Mouse (Mus musculus) limb, embryonic 14.5 days (tissue): ENCODE measurements around the gene Dab2. TPM values are rescaled to one million over a fixed set of nuclear protein-coding genes. Genes with fewer than 3 reads are reported as not detected.

ENCODE experiments used
- ATAC-seq: fragments of 200-750 bp; cut with Nextera tagmentation; 2 replicates; pipeline ENCODE4 v1.8.0; 2017; ENCODE audit warnings: low read depth, moderate number of reproducible peaks, moderate TSS enrichment; ENCODE audit not compliant: low FRiP score
- DNase-seq: peaks from one replicate; pipeline ENCODE4 v3.0.0-alpha.2; 2015; ENCODE audit warnings: low spot score
- H3K27ac ChIP-seq: fragments of 300-500 bp; sonication (generic); replicated peaks from 2 replicates; pipeline ENCODE4 v1.5.1; 2014; ENCODE audit warnings: low read depth, mild to moderate bottlenecking, low read length, moderate library complexity, mixed read lengths
- H3K27me3 ChIP-seq: fragments of 300-500 bp; sonication (generic); 2 replicates; pipeline ENCODE4 v1.6.1; 2014; ENCODE audit warnings: low read length, mixed read lengths; ENCODE audit not compliant: control insufficient read depth, insufficient read depth
- H3K36me3 ChIP-seq: fragments of 300-500 bp; sonication (generic); 2 replicates; pipeline ENCODE4 v1.6.1; 2014; ENCODE audit warnings: mild to moderate bottlenecking, low read length, moderate library complexity, mixed read lengths; ENCODE audit not compliant: control insufficient read depth, insufficient read depth
- H3K4me1 ChIP-seq: fragments of 300-500 bp; sonication (generic); 2 replicates; pipeline ENCODE4 v1.6.1; 2014; ENCODE audit warnings: antibody characterized with exemption, low read length, mixed read lengths; ENCODE audit not compliant: control insufficient read depth, insufficient read depth
- H3K4me2 ChIP-seq: fragments of 300-500 bp; sonication (generic); replicated peaks from 2 replicates; pipeline ENCODE4 v1.6.1; 2014; ENCODE audit warnings: low read depth, mild to moderate bottlenecking, low read length, moderate library complexity; ENCODE audit not compliant: severe bottlenecking
- H3K4me3 ChIP-seq: fragments of 300-500 bp; sonication (generic); replicated peaks from 2 replicates; pipeline ENCODE4 v1.5.1; 2014; ENCODE audit warnings: low read length
- H3K9ac ChIP-seq: fragments of 300-500 bp; sonication (generic); 2 replicates; pipeline ENCODE4 v1.6.1; 2014; ENCODE audit warnings: mild to moderate bottlenecking, low read depth, low read length, moderate library complexity; ENCODE audit not compliant: severe bottlenecking
- H3K9me3 ChIP-seq: fragments of 300-500 bp; sonication (generic); 2 replicates; pipeline ENCODE4 v1.6.1; 2016; ENCODE audit warnings: low read length; ENCODE audit not compliant: control insufficient read depth
- POLR2A ChIP-seq: fragments of 200-500 bp; IDR thresholded peaks from 2 replicates; pipeline ENCODE4 v1.8.0; 2012; ENCODE audit warnings: inconsistent platforms, mild to moderate bottlenecking, moderate library complexity, borderline replicate concordance; ENCODE audit not compliant: insufficient read depth, insufficient read length; ENCODE audit errors: extremely low read depth
- whole genome bisulfite sequencing: fragments of 180-500 bp; shearing (Covaris S2); extraction: QIAGEN DNeasy Blood & Tissue Kit; methylation state at CpG from one replicate; pipeline ENCODE4 v1.1.7; 2014; 5-methylcytosine and 5-hydroxymethylcytosine counted together
- polyA plus RNA-seq, 2 experiments: library from polyadenylated mRNA; depleted of rRNA in 1 of 2; stranded (reverse) in 1 of 2; unstranded in 1 of 2; fragments of >200 nt; fragmentation: Nextera tagmentation in 1 of 2; extraction: Ambion mirVana in 1 of 2; gene quantifications; 2 replicates each; pipeline versions ENCODE4 v1.2.1 to v1.2.3; 2012 to 2014

Gene Dab2
- polyA plus RNA-seq (2012; rRNA removed) (127 and 154 TPM in 2 replicates), polyA plus RNA-seq (2014; fragmentation: Nextera tagmentation; extraction: Ambion mirVana) (99.1 and 114 TPM in 2 replicates)

GRCm38 (mm10) chr15:6299554-6299953 lies at the start of gene Dab2:
Gene Dab2 (plus strand): TSS chr15:6299788.
- H3K4me1 ChIP-seq, result 0 out of 2 replicates have a peak, but pooled peaks cover 2% of the 10 kb centered on the region
- no peak for TF ChIP-seq POLR2A
- no peak for ATAC-seq
- no peak within 1 kb of the TSS for H3K27ac ChIP-seq
- no peak within 1 kb of the TSS for H3K9ac ChIP-seq
- H3K9me3 ChIP-seq, result no peaks in the 10 kb centered on the region
- no peak within 1 kb of the TSS for H3K4me3 ChIP-seq
- H3K4me2 ChIP-seq, result no peak within 1 kb of the TSS
- 90% methylated on average over 3 of the region's 3 CpGs for WGBS
- no peaks in the 10 kb centered on the region for H3K36me3 ChIP-seq
- DNase-seq, result no peak
- H3K27me3 ChIP-seq, result no peaks in the 10 kb centered on the region

GRCm38 (mm10) chr15:6253471-6253870 lies 46.1 kb upstream of the Dab2 start:
- H3K36me3 ChIP-seq, result no peaks in the 10 kb centered on the region
- H3K4me1 ChIP-seq, result no peaks in the 10 kb centered on the region
- no peaks in the 10 kb centered on the region for H3K27me3 ChIP-seq
- no peak for DNase-seq
- H3K4me3 ChIP-seq, result no peak overlapping the region
- 80% methylated on average over 2 of the region's 2 CpGs for WGBS
- H3K4me2 ChIP-seq, result no peak overlapping the region
- H3K27ac ChIP-seq, result no peak overlapping the region
- ATAC-seq, result no peak
- H3K9ac ChIP-seq, result no peak overlapping the region
- H3K9me3 ChIP-seq, result no peaks in the 10 kb centered on the region
- no peak for TF ChIP-seq POLR2A

GRCm38 (mm10) chr15:6254383-6254782 lies 45.2 kb upstream of the Dab2 start:
- TF ChIP-seq POLR2A, result no peak
- ATAC-seq, result no peak
- no peaks in the 10 kb centered on the region for H3K4me1 ChIP-seq
- H3K9ac ChIP-seq, result no peak overlapping the region
- H3K4me2 ChIP-seq, result no peak overlapping the region
- no peaks in the 10 kb centered on the region for H3K36me3 ChIP-seq
- H3K9me3 ChIP-seq, result no peaks in the 10 kb centered on the region
- no peak for DNase-seq
- H3K4me3 ChIP-seq, result no peak overlapping the region
- H3K27me3 ChIP-seq, result no peaks in the 10 kb centered on the region
- no peak overlapping the region for H3K27ac ChIP-seq
- 94% methylated on average over 2 of the region's 2 CpGs for WGBS

- no peak for ATAC-seq
- H3K4me3 ChIP-seq, result no peak overlapping the region
- H3K4me1 ChIP-seq, result peaks cover 4% of the 10 kb centered on the region; the same call in 1 of the 2 replicates
- H3K9me3 ChIP-seq, result no peaks in the 10 kb centered on the region
- WGBS, result 76% methylated on average over 2 of the region's 2 CpGs
- no peaks in the 10 kb centered on the region for H3K36me3 ChIP-seq
- no peak overlapping the region for H3K27ac ChIP-seq
- DNase-seq, result no peak
- TF ChIP-seq POLR2A, result no peak
- H3K9ac ChIP-seq, result no peak overlapping the region
- no peak overlapping the region for H3K4me2 ChIP-seq
- no peaks in the 10 kb centered on the region for H3K27me3 ChIP-seq
These were observed 42.5 kb upstream of the Dab2 start for GRCm38 (mm10) chr15:6257049-6257448.

DNA sequence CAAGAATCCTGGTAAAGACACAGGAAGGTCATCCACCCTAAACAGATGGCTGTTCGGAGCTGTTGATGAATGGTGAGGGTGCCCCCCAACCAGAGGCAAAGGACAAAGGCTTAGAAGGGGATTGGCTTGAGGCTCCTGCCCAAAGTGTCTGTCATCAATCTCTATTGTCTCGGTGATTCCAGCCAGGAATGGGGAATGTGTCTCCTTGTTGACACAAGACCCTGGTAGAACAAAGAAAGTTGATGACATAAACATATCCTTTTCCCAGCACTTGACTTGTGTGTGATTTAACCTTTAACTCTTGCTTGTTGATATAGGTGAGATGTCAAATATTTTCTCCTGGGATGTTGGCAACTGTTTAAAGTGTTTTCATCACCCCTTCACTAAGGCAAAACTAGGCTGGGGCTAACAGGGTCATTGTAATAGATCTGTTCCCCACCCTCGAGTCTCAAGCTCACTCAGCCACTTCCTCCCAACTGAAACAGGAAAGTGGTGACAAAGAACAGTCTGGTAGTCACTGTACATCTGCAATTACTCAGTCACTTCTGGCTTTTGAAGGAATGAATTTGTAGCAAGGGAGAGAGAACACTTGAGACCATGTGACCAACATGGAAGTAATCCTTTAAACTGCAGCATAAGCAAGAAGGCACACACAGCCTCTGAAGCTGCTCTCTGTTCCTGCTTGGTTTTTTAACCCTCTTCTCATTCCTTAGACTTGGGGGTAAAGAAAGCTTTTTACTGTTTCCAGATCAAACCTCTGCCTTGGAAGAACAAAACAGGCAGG lies 39.4 kb upstream of the Dab2 start:
- Histone ChIP-seq H3K4me3 (no peak overlapping the region), H3K9me3 (no peaks in the 10 kb centered on the region), H3K4me2 (no peak overlapping the region), H3K4me1 (peaks cover 4% of the 10 kb centered on the region; the same call in 1 of the 2 replicates), H3K9ac (no peak overlapping the region), H3K36me3 (no peaks in the 10 kb centered on the region), H3K27me3 (no peaks in the 10 kb centered on the region), H3K27ac (no peak overlapping the region)
- WGBS, result 30% methylated on average over 3 of the region's 3 CpGs
- no peak for TF ChIP-seq POLR2A
- ATAC-seq (no peak), DNase-seq (no peak)
